Mouse (Mus musculus) CH12.LX (cell line): ENCODE results near the gene Fhit. TPM values are rescaled to one million over a fixed set of nuclear protein-coding genes. Genes with fewer than 3 reads are reported as not detected.

ENCODE experiments used
- DNase-seq: peaks from one replicate; pipeline ENCODE4 v3.0.0-alpha.2; 2013; ENCODE audit errors: extremely low read depth
- H3K27ac ChIP-seq: 2 replicates; pipeline ENCODE4 v1.5.1; 2012; ENCODE audit warnings: low read depth, mild to moderate bottlenecking, control low read depth, moderate library complexity; ENCODE audit not compliant: insufficient read depth
- H3K27me3 ChIP-seq: replicated peaks from 2 replicates; pipeline ENCODE3; 2012; ENCODE audit warnings: inconsistent platforms
- H3K36me3 ChIP-seq, 2 experiments: replicated peaks in 1 of 2; 2 replicates each; pipeline versions ENCODE3 to v1.6.1; 2012; ENCODE audit warnings: inconsistent platforms in 1 of 2, low read length in 1 of 2, mild to moderate bottlenecking in 1 of 2, mixed read lengths in 1 of 2, moderate library complexity in 1 of 2; ENCODE audit not compliant: control insufficient read depth in 1 of 2, insufficient read depth in 1 of 2
- H3K4me1 ChIP-seq, 2 experiments: 2 replicates each; pipeline ENCODE4 v1.6.1; 2012; ENCODE audit warnings: inconsistent platforms in 1 of 2, moderate library complexity in 1 of 2; ENCODE audit not compliant: insufficient read depth in 2 of 2, control insufficient read depth in 1 of 2
- H3K4me2 ChIP-seq: 2 replicates; pipeline ENCODE4 v1.6.1; 2012; ENCODE audit warnings: low read depth, mild to moderate bottlenecking, control low read depth; ENCODE audit not compliant: poor library complexity, insufficient read depth, severe bottlenecking
- H3K4me3 ChIP-seq, 3 experiments: fragments of 150-350 bp in 1 of 3; sonication (generic) in 1 of 3; replicated peaks in 1 of 3; 2 replicates each; pipeline versions ENCODE3 to v1.5.1; 2011 to 2012; ENCODE audit warnings: low read depth in 2 of 3, low read length in 2 of 3, mild to moderate bottlenecking in 2 of 3, moderate library complexity in 2 of 3, control low read depth in 1 of 3, improper control_type of control experiment in 1 of 3, inconsistent platforms in 1 of 3, mixed read lengths in 1 of 3; ENCODE audit not compliant: poor library complexity in 1 of 3
- H3K79me2 ChIP-seq: replicated peaks from 2 replicates; pipeline ENCODE4 v1.6.1; 2012; ENCODE audit warnings: mild to moderate bottlenecking, moderate library complexity; ENCODE audit not compliant: control insufficient read depth, poor library complexity, insufficient read depth, severe bottlenecking; ENCODE audit errors: extremely low read depth
- H3K9ac ChIP-seq: 2 replicates; pipeline ENCODE4 v1.6.1; 2012; ENCODE audit warnings: low read depth, mild to moderate bottlenecking, control low read depth, moderate library complexity; ENCODE audit not compliant: insufficient read depth
- H3K9me3 ChIP-seq: replicated peaks from 2 replicates; pipeline ENCODE3; 2012; ENCODE audit warnings: low read length, inconsistent platforms, mixed read lengths
- BHLHE40 ChIP-seq: IDR thresholded peaks from 2 replicates; pipeline ENCODE4 v1.6.1; 2011; ENCODE audit warnings: mild to moderate bottlenecking, low read depth, low read length, improper control_type of control experiment
- CHD2 ChIP-seq: IDR thresholded peaks from 2 replicates; pipeline ENCODE4 v1.6.1; 2011; ENCODE audit warnings: low read length, improper control_type of control experiment
- E2F4 ChIP-seq: IDR thresholded peaks from 2 replicates; pipeline ENCODE4 v1.6.1; 2011; ENCODE audit warnings: low read depth, low read length, improper control_type of control experiment; ENCODE audit not compliant: insufficient replicate concordance
- EP300 ChIP-seq: IDR thresholded peaks from 2 replicates; pipeline ENCODE4 v1.6.1; 2011; ENCODE audit warnings: low read length, improper control_type of control experiment
- HCFC1 ChIP-seq: IDR thresholded peaks from 2 replicates; pipeline ENCODE4 v1.6.1; 2012; ENCODE audit warnings: low read depth, mild to moderate bottlenecking, inconsistent platforms, low read length, improper control_type of control experiment
- JUN ChIP-seq: IDR thresholded peaks from 2 replicates; pipeline ENCODE4 v1.6.1; 2011; ENCODE audit warnings: low read depth, mild to moderate bottlenecking, low read length, improper control_type of control experiment, moderate library complexity; ENCODE audit not compliant: insufficient read depth
- JUND ChIP-seq: conservative IDR thresholded peaks from 2 replicates; pipeline ENCODE4 v1.6.1; 2011; ENCODE audit warnings: low read depth, low read length, improper control_type of control experiment
- MAZ ChIP-seq: IDR thresholded peaks from 2 replicates; pipeline ENCODE4 v1.6.1; 2012; ENCODE audit warnings: low read depth, mild to moderate bottlenecking, inconsistent platforms, low read length, improper control_type of control experiment, moderate library complexity
- MXI1 ChIP-seq: IDR thresholded peaks from 2 replicates; pipeline ENCODE4 v1.6.1; 2011; ENCODE audit warnings: mild to moderate bottlenecking, low read depth, low read length, improper control_type of control experiment
- MYC ChIP-seq: IDR thresholded peaks from 2 replicates; pipeline ENCODE4 v1.6.1; 2011; ENCODE audit warnings: low read depth, mild to moderate bottlenecking, improper control_type of control experiment, low read length
- NELFE ChIP-seq: IDR thresholded peaks from 2 replicates; pipeline ENCODE4 v1.6.1; 2011; ENCODE audit warnings: low read depth, low read length, improper control_type of control experiment
- NRF1 ChIP-seq: IDR thresholded peaks from 2 replicates; pipeline ENCODE4 v1.6.1; 2014; ENCODE audit warnings: low read depth, mild to moderate bottlenecking, inconsistent platforms, low read length, improper control_type of control experiment, moderate library complexity
- POLR2A ChIP-seq: IDR thresholded peaks from 2 replicates; pipeline ENCODE4 v1.6.1; 2011; ENCODE audit warnings: low read depth, mild to moderate bottlenecking, improper control_type of control experiment, low read length
- POLR2AphosphoS2 ChIP-seq: IDR thresholded peaks from 2 replicates; pipeline ENCODE4 v1.6.1; 2011; ENCODE audit warnings: low read depth, low read length, improper control_type of control experiment
- TBP ChIP-seq: conservative IDR thresholded peaks from 2 replicates; pipeline ENCODE4 v1.6.1; 2011; ENCODE audit warnings: low read depth, low read length, improper control_type of control experiment
- USF2 ChIP-seq: conservative IDR thresholded peaks from 2 replicates; pipeline ENCODE4 v1.6.1; 2011; ENCODE audit warnings: low read depth, low read length, improper control_type of control experiment
- ZC3H11A ChIP-seq: IDR thresholded peaks from 2 replicates; pipeline ENCODE4 v1.6.1; 2012; ENCODE audit warnings: low read depth, mild to moderate bottlenecking, inconsistent platforms, low read length, improper control_type of control experiment
- ZKSCAN1 ChIP-seq: IDR thresholded peaks from 2 replicates; pipeline ENCODE4 v1.6.1; 2012; ENCODE audit warnings: low read depth, inconsistent platforms, low read length, improper control_type of control experiment, borderline replicate concordance
- dilution Hi-C: fragments of 300-500 bp; cut with MboI; formaldehyde crosslinking; loops from 2 replicates; pipeline ENCODE4 v1.14.3; 2020; ENCODE audit warnings: low sequenced_read_pairs; ENCODE audit not compliant: extremely low pct_unique_long_range_greater_than_20kb, extremely low pct_ligation_motif_present
- in situ Hi-C: fragments of 300-500 bp; cut with MboI; formaldehyde crosslinking; loops from 3 replicates; pipeline ENCODE4 v1.14.3; 2019; ENCODE audit warnings: low sequenced_read_pairs, low pct_ligation_motif_present, low pct_unique_long_range_greater_than_20kb, mixed read lengths
- polyA plus RNA-seq: library from polyadenylated mRNA; unstranded; fragments of >175 nt; gene quantifications from 2 replicates; pipeline ENCODE4 v1.2.1, GENCODE M21; 2012; ENCODE audit warnings: low read depth; ENCODE audit not compliant: insufficient read length
- total RNA-seq, 2 experiments: library from RNA; depleted of rRNA; stranded (reverse); fragments of 300-350 nt in 1 of 2; fragments of >200 nt in 1 of 2; gene quantifications; 2 replicates each; pipeline ENCODE4 v1.2.3; 2012 to 2014

Fhit gene
- total and polyA plus RNA-seq, 3 experiments, result 0.64 to 1.9 (median 0.64) TPM

- dilution Hi-C loops, result no loop called here
- H3K36me3 ChIP-seq, result no peaks in the 10 kb centered on the region
- H3K4me1 ChIP-seq, result peaks cover 0 to 10% of the 10 kb centered on the region in 2 experiments; a peak in 2 of 4 replicates
- no peaks in the 10 kb centered on the region for H3K79me2 ChIP-seq
- no peak overlapping the region for H3K4me2 ChIP-seq
- no peaks in the 10 kb centered on the region for H3K9me3 ChIP-seq
- no peaks in the 10 kb centered on the region for H3K27me3 ChIP-seq
- no peak overlapping the region for H3K27ac ChIP-seq
- DNase-seq, result no peak
- no peak overlapping the region for H3K9ac ChIP-seq
- TF ChIP-seq BHLHE40, result no peak
- no peak for TF ChIP-seq POLR2AphosphoS2
- no peak for TF ChIP-seq MXI1
- TF ChIP-seq MAZ, result no peak
- TF ChIP-seq, all 38 proteins: peak for 0
- no peak overlapping the region for H3K4me3 ChIP-seq
- in situ Hi-C loops, result no loop called here
These were observed 872.8 kb downstream of the Fhit start for GRCm38 (mm10) chr14:10289043-10289442.

GRCm38 (mm10) chr14:10286027-10286426 lies 875.8 kb downstream of the Fhit start:
- in situ Hi-C loops, result no loop called here
- TF ChIP-seq HCFC1, result no peak
- TF ChIP-seq MYC, result no peak
- TF ChIP-seq E2F4, result no peak
- TF ChIP-seq JUN, result no peak
- TF ChIP-seq ZKSCAN1, result no peak
- TF ChIP-seq JUND, result no peak
- TF ChIP-seq USF2, result no peak
- TF ChIP-seq EP300, result no peak
- TF ChIP-seq CHD2, result no peak
- TF ChIP-seq NELFE, result no peak
- no peak for TF ChIP-seq NRF1
- no peak for TF ChIP-seq POLR2A
- no peak for DNase-seq
- H3K4me2 ChIP-seq, result no peak overlapping the region
- dilution Hi-C loops, result no loop called here
- no peak overlapping the region for H3K4me3 ChIP-seq
- no peak overlapping the region for H3K9ac ChIP-seq
- H3K27me3 ChIP-seq, result no peaks in the 10 kb centered on the region
- no peaks in the 10 kb centered on the region for H3K79me2 ChIP-seq
- H3K36me3 ChIP-seq, result no peaks in the 10 kb centered on the region
- H3K27ac ChIP-seq, result no peak overlapping the region
- H3K4me1 ChIP-seq, result peaks cover 0 to 10% of the 10 kb centered on the region in 2 experiments; a peak in 2 of 4 replicates
- H3K9me3 ChIP-seq, result no peaks in the 10 kb centered on the region

DNA sequence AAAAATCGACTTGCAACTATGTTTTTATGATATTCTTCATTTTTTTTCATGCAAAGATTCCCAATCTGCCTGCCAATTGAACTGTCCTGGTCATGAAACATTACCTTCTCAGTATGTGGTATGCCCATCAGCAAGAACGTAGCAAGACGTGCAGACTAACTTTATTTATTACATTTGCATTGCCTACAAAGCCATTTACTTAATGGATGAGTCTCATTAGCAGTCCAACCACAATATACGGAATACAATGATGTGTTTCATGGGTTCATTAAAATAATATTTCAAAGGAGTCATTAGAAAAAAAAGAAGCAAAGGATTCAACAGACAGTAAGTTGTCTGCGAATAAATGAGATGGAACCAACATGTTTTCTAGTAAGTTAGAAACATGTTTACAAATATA lies 933.1 kb downstream of the Fhit start:
- TF ChIP-seq ZC3H11A (no peak), TBP (no peak)
- no peak for DNase-seq
- in situ Hi-C loops, result no loop called here

More for the DNA sequence above, 933.1 kb downstream of the Fhit start:
- Histone ChIP-seq H3K4me1 (no peaks in the 10 kb centered on the region), H3K79me2 (no peaks in the 10 kb centered on the region), H3K36me3 (no peaks in the 10 kb centered on the region), H3K27me3 (no peaks in the 10 kb centered on the region), H3K4me2 (no peak overlapping the region), H3K4me3 (no peak overlapping the region), H3K9me3 (no peaks in the 10 kb centered on the region), H3K9ac (no peak overlapping the region), H3K27ac (no peak overlapping the region)
- dilution Hi-C loops, result no loop called here
